In the genomic region with DNA sequence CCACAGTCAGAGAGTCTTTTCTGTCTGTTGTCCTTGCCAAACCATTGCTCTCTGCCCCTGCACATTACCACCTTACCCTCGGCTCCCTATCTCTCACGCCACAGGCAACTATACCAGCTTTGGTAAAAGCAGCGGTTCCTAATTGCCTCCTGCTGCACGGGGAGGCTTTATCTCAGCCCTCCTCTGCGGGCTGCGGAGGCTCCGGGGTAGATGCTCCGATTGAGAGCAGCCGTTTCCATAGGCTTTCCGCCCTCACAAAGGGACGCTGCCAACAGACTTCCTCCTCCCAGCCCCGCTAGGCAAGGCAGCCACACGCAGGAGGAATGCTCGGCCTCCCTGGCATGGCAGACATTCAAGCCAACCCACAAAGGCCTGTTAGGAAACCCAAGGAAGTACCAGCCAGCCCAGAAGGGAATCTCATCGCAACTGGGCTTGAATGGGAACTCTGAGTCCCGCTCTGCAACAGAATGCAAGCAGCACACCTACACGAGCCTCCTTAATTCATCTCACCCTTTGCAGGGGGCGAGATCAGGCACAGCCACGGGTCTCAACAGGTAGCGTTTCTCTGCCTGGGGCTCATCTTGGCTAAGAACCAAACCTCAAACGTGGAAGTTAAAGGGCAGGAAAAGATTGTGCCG, we compare ENCODE assay signal across 8 mouse cellular contexts.
DNase-seq lines count a peak whose midpoint lies in the region; ATAC-seq lines count a peak whose summit lies in the region.

No protein-coding gene starts in this region.

- ATAC-seq in heart, embryonic 12.5 days (ENCODE audit: insufficient number of reproducible peaks, low FRiP score): no peak
- no peak for ATAC-seq in limb, embryonic 15.5 days (ENCODE audit: insufficient number of reproducible peaks, low FRiP score, low TSS enrichment, low read depth)
- ATAC-seq in midbrain, embryonic 14.5 days (ENCODE audit: low FRiP score, low TSS enrichment): no peak; the same call in 1 of the 2 replicates

- 3% methylated on average over 22 of the region's 22 CpGs for WGBS in heart, embryonic 12.5 days
- 4% methylated on average over 22 of the region's 22 CpGs for WGBS in limb, embryonic 15.5 days
- WGBS in midbrain, embryonic 14.5 days: 6% methylated on average over 22 of the region's 22 CpGs

- H3K9ac ChIP-seq in heart, embryonic 12.5 days: peak overlapping the region; percentile 64
- no peak overlapping the region for H3K9ac ChIP-seq in limb, embryonic 15.5 days
- H3K9ac ChIP-seq in midbrain, embryonic 14.5 days (replicated peaks; ENCODE audit: low read length): no peak overlapping the region; the same call in 1 of the 2 replicates

- H3K27ac ChIP-seq in heart, embryonic 12.5 days (ENCODE audit: poor library complexity, severe bottlenecking): no peak overlapping the region
- peak overlapping the region; percentile 47 for H3K27ac ChIP-seq in limb, embryonic 15.5 days
- no peak overlapping the region for H3K27ac ChIP-seq in midbrain, embryonic 14.5 days (replicated peaks; ENCODE audit: low read depth, low read length)

- peaks cover 21% of the 10 kb centered on the region for H3K4me1 ChIP-seq in heart, embryonic 12.5 days (replicated peaks)
- peaks cover 19% of the 10 kb centered on the region for H3K4me1 ChIP-seq in limb, embryonic 15.5 days
- H3K4me1 ChIP-seq in midbrain, embryonic 14.5 days (ENCODE audit: control insufficient read depth, insufficient read depth, low read length): peaks cover 11% of the 10 kb centered on the region

- peaks cover 30% of the 10 kb centered on the region for H3K27me3 ChIP-seq in heart, embryonic 12.5 days (replicated peaks)
- H3K27me3 ChIP-seq in limb, embryonic 15.5 days: peaks cover 18% of the 10 kb centered on the region
- H3K27me3 ChIP-seq in midbrain, embryonic 14.5 days (ENCODE audit: control insufficient read depth, insufficient read depth, low read length): peaks cover 9% of the 10 kb centered on the region; the same call in 1 of the 2 replicates

- H3K4me3 ChIP-seq in heart, embryonic 12.5 days: peak overlapping the region; percentile 19
- peak overlapping the region; percentile 9; the same call in 1 of the 2 replicates for H3K4me3 ChIP-seq in limb, embryonic 15.5 days
- no peak overlapping the region for H3K4me3 ChIP-seq in midbrain, embryonic 14.5 days (replicated peaks; ENCODE audit: low read depth, low read length)

- peak; percentile 32 for DNase-seq in cerebellum, adult 11-12 months
- DNase-seq in cerebellum, postnatal 4 days (ENCODE audit: low spot score in 2 of 2): no peak
- peak; percentile 46 for DNase-seq in embryo, embryonic 10.5 days (ENCODE audit: low spot score)
- peak; percentile 48 for DNase-seq in kidney, postnatal 14 days
- peak; percentile 75 for DNase-seq in midbrain, embryonic 14.5 days
- DNase-seq in spleen, postnatal 10 days (ENCODE audit: low spot score in 2 of 2): no peak

- H3K36me3 ChIP-seq in heart, embryonic 12.5 days: no peaks in the 10 kb centered on the region
- H3K36me3 ChIP-seq in limb, embryonic 15.5 days: no peaks in the 10 kb centered on the region
- H3K36me3 ChIP-seq in midbrain, embryonic 14.5 days (ENCODE audit: control insufficient read depth, insufficient read depth, low read length): no peaks in the 10 kb centered on the region

- peak overlapping the region; percentile 64 for H3K4me2 ChIP-seq in heart, embryonic 12.5 days
- peak overlapping the region; percentile 37 for H3K4me2 ChIP-seq in limb, embryonic 15.5 days
- H3K4me2 ChIP-seq in midbrain, embryonic 14.5 days (ENCODE audit: low read length): peak overlapping the region; percentile 40

- 0 out of 2 replicates have a peak, but pooled peaks cover 2% of the 10 kb centered on the region for H3K9me3 ChIP-seq in heart, embryonic 12.5 days (replicated peaks)
- no peaks in the 10 kb centered on the region for H3K9me3 ChIP-seq in limb, embryonic 15.5 days
- no peaks in the 10 kb centered on the region for H3K9me3 ChIP-seq in midbrain, embryonic 14.5 days (ENCODE audit: control insufficient read depth, low read length)

Comparison
In these comparisons a context has a peak if more than half of its experiments do, and no peak if none do; other contexts are left out.
1. DNase-seq: peak in cerebellum, adult 11-12 months (single experiment), embryo, embryonic 10.5 days (single experiment), kidney, postnatal 14 days (single experiment) and midbrain, embryonic 14.5 days (single experiment); none in cerebellum, postnatal 4 days (0 of 2) and spleen, postnatal 10 days (0 of 2).
2. Peak in every context shown above with its lines, with median percentiles within 50 percentile points of each other: H3K4me2 ChIP-seq.